Mouse (Mus musculus) c-Kit-positive CD71-positive TER-119-positive erythroid progenitor cells, embryonic 14.5 days (primary cell): ENCODE results near the gene Usp39.

ENCODE experiments used
- DNase-seq: peaks from one replicate; pipeline ENCODE4 v3.0.0-alpha.2; 2013; ENCODE audit warnings: low spot score

Gene Usp39

DNA sequence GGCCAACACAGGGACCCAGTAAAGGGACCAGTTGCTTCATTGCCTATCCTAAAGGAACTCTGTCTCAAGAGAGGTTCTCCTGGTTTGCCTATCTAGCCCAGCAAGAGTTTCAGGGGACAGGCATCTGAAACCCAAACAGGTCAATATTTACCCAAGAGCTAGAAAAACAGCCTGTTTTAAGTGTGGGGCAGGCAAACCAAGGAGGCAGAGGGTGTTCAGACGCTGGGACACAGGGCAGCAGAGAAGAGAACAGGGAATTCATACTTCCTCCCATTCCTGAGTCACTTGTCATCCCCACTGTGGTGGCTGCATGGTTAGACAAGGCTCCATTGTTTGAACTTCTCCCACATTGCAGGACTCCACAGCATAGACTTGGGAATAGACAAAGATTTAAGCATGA is 26.6 kb upstream of the Usp39 start:
- no peak for DNase-seq

DNA sequence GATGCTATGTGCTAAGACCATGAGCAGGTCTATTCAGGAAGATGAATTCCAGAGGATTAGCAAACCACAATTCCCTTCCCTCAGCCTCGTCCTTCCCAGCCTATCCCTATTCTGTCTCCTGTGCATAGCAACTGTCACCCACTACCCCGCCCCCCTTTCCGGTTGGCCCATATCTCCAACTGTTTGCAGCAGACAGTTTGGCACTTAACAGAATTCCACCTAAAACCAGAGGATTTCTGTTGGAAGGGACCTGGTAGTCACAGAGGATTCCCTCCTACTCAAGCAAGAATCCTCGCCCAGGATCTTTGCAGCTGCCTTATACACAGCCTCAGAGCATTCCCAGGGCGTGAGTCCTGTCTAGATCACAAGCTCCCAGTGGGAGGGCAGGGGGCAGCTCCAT is 26.2 kb upstream of the Usp39 start:
- no peak for DNase-seq

DNA sequence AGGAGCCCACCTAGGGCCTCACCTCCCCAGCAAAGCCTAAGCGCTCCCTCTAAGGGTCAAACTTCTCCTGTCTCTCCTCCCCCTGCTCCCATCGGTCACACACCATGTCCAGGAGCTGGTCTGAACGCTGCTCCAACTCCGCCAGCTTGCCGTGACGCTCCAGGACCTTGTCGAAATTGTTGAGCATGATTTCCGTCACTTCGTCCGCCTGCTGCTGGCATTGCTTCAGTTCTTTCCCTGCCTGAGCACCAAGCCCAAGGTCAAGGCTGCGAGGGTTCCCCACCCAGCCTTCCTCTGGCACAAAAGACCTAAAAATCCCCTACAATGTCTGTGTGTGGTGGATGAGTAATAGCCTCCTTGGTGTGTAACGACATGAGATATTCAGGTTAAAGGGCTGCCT is 25.1 kb upstream of the Usp39 start:
- DNase-seq: no peak

- no peak for DNase-seq
These were observed 24.6 kb upstream of the Usp39 start for GRCm38 (mm10) chr6:72369557-72369956.

DNA sequence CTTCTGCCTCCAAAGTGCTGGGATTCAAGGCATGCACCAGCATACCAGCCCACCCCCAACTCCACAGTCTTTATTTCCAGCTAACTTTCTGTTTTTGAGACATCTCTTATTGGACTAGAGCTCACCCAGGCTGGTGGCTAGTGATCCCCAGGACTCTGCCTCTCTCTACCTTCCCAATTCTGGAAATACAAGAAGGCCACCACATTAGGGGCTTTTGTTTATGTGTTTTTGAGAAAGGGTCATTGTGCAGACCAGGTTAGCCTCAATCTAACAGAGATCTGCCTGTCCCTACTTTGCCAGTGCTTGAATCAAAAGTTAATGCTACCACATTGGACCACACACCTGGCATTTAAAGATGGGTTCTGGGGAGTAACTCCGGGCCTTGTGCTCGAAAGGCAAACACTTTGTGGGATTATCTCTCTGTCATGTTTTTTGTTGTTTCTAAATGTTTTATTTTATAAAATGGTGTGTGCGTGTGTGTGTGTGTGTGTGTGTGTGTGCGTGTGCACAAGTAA is 22.5 kb upstream of the Usp39 start:
- DNase-seq: no peak

GRCm38 (mm10) chr6:72366844-72367443 is 22.0 kb upstream of the Usp39 start, which contains the start of gene Rnf181:
Gene Rnf181 (minus strand): TSS chr6:72366956.
- no peak for DNase-seq

- DNase-seq: no peak
These were observed 21.3 kb upstream of the Usp39 start for GRCm38 (mm10) chr6:72366304-72366703.

- no peak for DNase-seq
These were observed 20.0 kb upstream of the Usp39 start for GRCm38 (mm10) chr6:72364985-72365384.

GRCm38 (mm10) chr6:72364009-72364408 is 19.0 kb upstream of the Usp39 start:
- no peak for DNase-seq

DNA sequence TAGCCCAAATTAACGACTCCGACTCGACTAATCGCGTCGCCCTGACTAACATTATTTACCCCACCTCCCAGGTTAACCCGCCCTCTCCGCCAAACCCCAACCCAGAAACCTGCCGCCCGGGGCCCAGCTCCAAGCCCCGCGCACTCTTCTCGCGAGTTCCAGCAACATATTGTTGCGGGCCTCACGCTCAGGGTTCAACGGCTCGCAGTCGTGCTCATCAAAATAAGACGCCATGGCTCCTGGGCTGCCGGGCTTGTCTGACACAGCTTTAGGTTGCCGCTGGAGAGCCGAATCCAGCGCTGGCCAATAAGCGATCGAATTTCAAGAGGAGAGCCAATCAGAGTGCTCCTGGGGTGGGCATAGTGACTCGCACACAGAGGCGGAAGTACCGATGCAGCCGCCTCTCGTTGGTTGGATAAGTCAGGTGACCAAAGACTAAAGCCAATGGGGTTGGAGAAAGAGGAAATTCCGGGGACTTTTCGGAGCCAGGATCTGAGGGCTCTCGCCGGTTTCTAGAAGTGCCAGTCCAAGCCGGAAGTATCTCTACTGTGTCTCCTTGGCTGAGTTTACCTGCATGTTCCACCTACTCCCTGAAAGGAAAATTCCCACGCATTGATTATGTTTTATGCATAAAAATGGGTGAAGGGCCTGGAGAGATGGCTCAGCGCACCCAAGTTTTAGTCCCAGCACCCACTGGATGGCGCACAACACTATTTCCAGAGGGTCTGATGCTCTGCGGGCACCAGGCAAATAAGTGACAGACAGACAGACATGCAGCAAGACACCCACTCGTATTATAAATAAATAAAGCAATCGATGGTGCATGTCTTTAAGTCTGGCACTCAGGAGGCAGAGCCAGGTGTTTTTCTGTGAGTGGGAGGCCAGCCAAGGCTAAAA is 17.4 kb upstream of the Usp39 start:
- peak; percentile 98 for DNase-seq

- DNase-seq: no peak
These were observed 16.2 kb upstream of the Usp39 start for GRCm38 (mm10) chr6:72361121-72361551.

DNA sequence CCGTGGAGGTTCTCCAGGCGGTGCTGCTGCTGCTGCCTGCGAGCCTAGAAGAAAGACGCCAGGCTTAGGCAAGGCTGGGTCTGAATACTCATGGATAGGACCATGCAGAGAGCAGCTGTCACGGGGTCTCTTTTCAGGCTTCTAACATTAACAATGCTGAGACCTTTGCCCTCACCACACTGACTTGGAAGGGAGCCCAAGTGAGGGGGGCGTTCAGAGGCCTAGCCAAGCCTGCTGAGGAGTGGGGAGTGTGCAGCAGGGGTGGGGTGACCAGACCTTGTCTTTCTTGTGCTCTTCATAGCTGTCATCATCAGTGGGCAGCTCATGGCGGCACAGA is 15.6 kb upstream of the Usp39 start:
- DNase-seq: no peak

- DNase-seq: no peak
These were observed 15.1 kb upstream of the Usp39 start for GRCm38 (mm10) chr6:72359891-72360598.

DNA sequence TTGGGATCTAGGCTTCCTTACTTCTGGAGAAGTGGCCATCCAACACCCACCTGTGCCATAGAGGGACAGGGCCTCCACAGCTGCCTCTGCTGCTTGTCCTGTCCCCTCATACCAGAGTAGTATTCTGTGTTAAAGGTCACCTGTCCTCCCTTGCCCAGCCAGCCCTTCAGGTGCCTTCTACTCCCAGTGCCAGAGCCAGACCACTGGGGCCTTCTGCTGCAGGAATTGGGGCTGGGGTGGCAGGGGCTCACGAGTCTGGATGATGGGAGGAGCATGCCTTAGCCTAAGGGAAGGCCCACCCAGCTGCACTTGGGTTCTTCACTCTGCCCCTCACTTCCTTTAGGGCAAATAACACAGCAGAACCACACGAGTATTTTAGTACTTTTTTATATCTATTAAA is 14.4 kb upstream of the Usp39 start:
- no peak for DNase-seq

DNA sequence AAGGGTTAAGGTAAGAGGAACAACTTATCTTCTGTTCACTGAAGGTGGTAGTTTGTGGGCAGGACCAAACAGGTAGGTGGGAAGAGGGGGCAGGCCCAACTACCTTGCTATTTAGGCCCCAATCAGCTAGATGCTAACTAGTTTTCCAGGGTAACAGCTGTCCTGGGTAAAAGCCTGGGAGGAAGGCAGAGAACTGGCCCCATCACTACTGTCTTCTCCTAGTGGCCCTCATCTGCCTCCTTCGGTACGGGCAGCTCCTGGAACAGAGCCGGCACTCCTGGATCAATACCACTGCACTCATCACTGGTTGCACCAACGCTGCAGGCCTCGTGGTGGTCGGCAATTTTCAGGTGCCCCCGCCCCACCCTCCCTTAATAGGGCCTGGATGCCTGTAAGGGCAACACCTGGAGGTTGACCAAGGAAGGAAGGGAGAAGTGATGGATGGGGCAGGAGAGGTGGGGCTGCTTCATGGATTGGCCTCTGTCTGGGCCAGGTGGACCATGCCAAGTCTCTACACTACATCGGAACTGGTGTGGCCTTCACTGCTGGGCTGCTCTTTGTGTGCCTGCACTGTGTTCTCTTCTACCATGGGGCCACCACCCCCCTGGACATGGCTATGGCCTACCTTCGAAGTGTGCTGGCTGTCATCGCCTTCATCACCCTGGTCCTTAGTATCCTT is 13.2 kb upstream of the Usp39 start:
- DNase-seq: no peak

DNA sequence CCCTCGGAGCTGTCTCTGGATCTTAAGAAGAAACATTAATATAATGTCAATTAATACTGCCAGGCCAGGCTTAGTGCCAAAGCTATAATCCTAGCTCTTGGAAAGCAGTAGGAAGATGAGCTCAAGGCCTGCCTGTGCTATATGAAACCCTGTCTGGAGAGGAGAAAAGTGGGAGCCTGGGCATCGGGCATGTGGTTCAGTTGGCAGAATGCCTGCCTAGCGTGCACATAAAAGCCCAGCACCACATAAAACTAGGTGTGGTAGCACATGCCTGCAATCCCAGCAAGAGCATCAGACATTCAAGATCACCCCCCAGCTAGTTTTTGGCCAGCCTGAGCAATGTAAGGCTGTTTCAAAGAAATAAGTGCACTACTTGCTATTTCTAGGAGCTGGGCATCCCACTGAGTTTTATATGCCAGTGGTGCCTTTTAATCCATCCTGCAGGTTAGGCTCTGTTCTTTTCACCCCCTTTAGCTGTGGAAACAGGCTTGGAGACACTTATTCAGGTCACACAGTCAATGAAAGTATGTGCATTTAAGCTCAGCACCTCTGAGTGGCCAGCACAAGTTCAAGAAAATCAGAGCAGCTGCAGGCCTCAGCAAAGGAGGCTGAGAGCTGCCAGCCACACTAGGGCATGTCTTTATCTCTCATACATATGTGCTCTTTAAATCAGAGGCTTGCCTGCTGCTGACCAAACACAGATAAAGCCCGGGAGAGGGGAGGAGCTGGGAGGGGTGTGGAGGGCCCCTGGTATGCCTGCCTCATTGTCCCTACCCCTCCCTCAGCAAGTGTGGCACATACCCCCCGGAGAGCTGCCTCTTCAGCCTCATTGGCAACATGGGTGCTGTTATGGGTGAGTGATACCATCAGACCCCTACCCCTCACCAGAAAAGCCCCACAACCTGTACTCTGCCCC is 12.4 kb upstream of the Usp39 start:
- peak; percentile 74 for DNase-seq

GRCm38 (mm10) chr6:72356001-72356532 is 11.1 kb upstream of the Usp39 start:
- DNase-seq: no peak

- no peak for DNase-seq
These were observed 10.3 kb upstream of the Usp39 start, which contains the start of gene Tmem150a for GRCm38 (mm10) chr6:72355066-72355911. Gene Tmem150a (plus strand): TSS chr6:72355447.

DNA sequence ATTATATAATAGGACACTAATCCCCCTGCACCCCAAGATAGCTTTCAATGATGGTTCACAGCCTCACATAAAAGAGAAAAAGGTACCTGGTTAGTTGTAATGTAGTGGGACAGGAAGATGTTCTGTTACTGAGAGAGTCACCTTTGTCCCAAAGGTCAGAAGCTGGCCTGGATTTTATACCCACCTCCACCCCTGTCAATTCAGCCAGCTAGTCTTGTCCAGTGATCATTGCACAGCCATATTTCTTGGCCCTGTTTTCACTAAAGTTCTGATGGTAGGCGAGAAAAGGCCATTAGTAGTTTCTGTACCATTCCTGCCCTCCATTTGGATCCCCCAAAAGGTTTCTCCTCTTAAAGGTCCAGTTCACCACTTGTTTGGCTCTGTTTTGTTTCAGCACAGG is 9.0 kb upstream of the Usp39 start:
- no peak for DNase-seq
